Mouse (Mus musculus) forebrain, postnatal 0 days (tissue): ENCODE results near the gene Map4. TPM values are rescaled to one million over a fixed set of nuclear protein-coding genes. Genes with fewer than 3 reads are reported as not detected.

Source experiments
- ATAC-seq: fragments of 200-750 bp; cut with Nextera tagmentation; 2 replicates; pipeline ENCODE4 v1.8.0; 2017; ENCODE audit warnings: mild to moderate bottlenecking, moderate library complexity
- DNase-seq: peaks from one replicate; pipeline ENCODE4 v3.0.0-alpha.2; 2015
- H3K27ac ChIP-seq: fragments of 300-500 bp; sonication (generic); 2 replicates; pipeline ENCODE4 v1.5.1; 2014; ENCODE audit warnings: low read depth, mild to moderate bottlenecking, antibody characterized with exemption, low read length, moderate library complexity, mixed read lengths
- H3K27me3 ChIP-seq: fragments of 300-500 bp; sonication (generic); 2 replicates; pipeline ENCODE4 v1.6.1; 2014; ENCODE audit warnings: mild to moderate bottlenecking, low read length, mixed read lengths; ENCODE audit not compliant: insufficient read depth
- H3K36me3 ChIP-seq: fragments of 300-500 bp; sonication (generic); 2 replicates; pipeline ENCODE4 v1.6.1; 2014; ENCODE audit warnings: mild to moderate bottlenecking, moderate library complexity; ENCODE audit not compliant: insufficient read depth
- H3K4me1 ChIP-seq: fragments of 300-500 bp; sonication (generic); 2 replicates; pipeline ENCODE4 v1.6.1; 2014; ENCODE audit warnings: antibody characterized with exemption; ENCODE audit not compliant: insufficient read depth
- H3K4me2 ChIP-seq: fragments of 300-500 bp; sonication (generic); 2 replicates; pipeline ENCODE4 v1.6.1; 2014; ENCODE audit warnings: low read depth, mild to moderate bottlenecking, moderate library complexity
- H3K4me3 ChIP-seq: fragments of 300-500 bp; sonication (generic); 2 replicates; pipeline ENCODE4 v1.5.1; 2014; ENCODE audit warnings: low read depth, low read length, mixed read lengths
- H3K9ac ChIP-seq: fragments of 300-500 bp; sonication (generic); 2 replicates; pipeline ENCODE4 v1.6.1; 2014; ENCODE audit warnings: mild to moderate bottlenecking
- H3K9me3 ChIP-seq: fragments of 300-500 bp; sonication (generic); 2 replicates; pipeline ENCODE4 v1.6.1; 2016; ENCODE audit warnings: low read length
- CTCF ChIP-seq: sonication (generic); IDR thresholded peaks from 2 replicates; pipeline ENCODE4 v1.5.1; 2016; ENCODE audit warnings: antibody characterized with exemption, control low read depth, low read depth
- WGBS: fragments of 180-500 bp; shearing (Covaris S2); extraction: QIAGEN DNeasy Blood & Tissue Kit; methylation state at CpG from one replicate; pipeline ENCODE4 v1.1.7; 2014; 5-methylcytosine and 5-hydroxymethylcytosine counted together
- polyA plus RNA-seq: library from polyadenylated mRNA; unstranded; fragments of >200 nt; fragmentation: Nextera tagmentation; extraction: Ambion mirVana; gene quantifications from 2 replicates; pipeline ENCODE4 v1.2.1, GENCODE M21; 2015
- total RNA-seq: library from RNA; depleted of rRNA; stranded (reverse); fragments of >200 nt; gene quantifications from 2 replicates; pipeline ENCODE4 v1.2.3, GENCODE M21; 2014

Map4 gene
- total and polyA plus RNA-seq, 2 experiments from 2014 or later, result 201 to 237 TPM

DNA sequence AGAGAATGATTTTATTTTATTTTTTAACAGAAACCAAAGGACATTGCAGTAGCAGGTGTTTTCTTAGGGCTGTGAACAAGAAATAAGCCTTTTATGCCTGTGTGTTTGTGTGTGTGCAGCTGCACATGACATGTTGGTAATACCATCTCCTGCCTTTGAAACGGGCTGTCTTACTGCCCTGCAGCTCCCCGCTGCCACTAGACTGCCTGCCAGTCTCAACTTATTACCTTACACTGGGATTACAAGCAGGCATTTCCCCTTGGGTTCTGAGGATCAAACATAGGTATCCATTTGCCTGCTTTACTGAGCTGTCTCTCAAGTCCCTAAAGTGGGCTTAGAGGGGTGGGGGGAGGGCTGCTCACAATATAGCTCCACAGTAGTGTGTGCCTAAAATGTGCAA, 129.5 kb downstream of the Map4 start:
- no peak for DNase-seq
- 48% methylated on average over 2 of the region's 2 CpGs for WGBS
- H3K4me3 ChIP-seq, result no peak overlapping the region

DNA sequence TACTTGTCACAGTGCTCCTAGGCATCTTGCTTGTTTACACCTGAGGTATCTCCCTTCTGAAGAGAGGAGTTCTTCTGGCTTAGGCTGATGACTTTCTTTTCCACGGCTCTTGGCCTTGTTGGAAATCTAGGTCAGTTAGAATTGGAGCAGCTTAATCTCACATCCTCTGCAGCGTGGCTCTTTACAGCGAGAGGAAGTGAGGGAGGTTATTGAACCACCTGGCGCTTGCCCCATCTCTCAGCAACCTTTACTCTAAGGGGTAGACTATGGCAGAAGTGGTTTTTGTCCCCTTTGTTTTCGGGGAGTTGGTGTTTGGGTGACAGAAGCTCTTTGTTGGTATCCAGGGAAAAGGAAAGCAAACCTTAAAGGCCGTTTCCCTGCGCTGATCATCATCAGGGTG, 131.1 kb downstream of the Map4 start:
- Histone ChIP-seq H3K9me3 (no peaks in the 10 kb centered on the region), H3K27ac (no peak overlapping the region), H3K36me3 (peaks cover 16% of the 10 kb centered on the region; the same call in 1 of the 2 replicates), H3K9ac (no peak overlapping the region), H3K4me1 (no peaks in the 10 kb centered on the region), H3K4me3 (no peak overlapping the region), H3K27me3 (no peaks in the 10 kb centered on the region), H3K4me2 (no peak overlapping the region)
- DNase-seq, result no peak
- ATAC-seq, result no peak
- WGBS, result 83% methylated on average over 7 of the region's 7 CpGs
- TF ChIP-seq CTCF, result no peak

More for the DNA sequence above, 129.5 kb downstream of the Map4 start:
- no peaks in the 10 kb centered on the region for H3K4me1 ChIP-seq
- H3K9ac ChIP-seq, result no peak overlapping the region
- no peak overlapping the region for H3K27ac ChIP-seq
- no peak overlapping the region for H3K4me2 ChIP-seq
- H3K36me3 ChIP-seq, result 0 out of 2 replicates have a peak, but pooled peaks cover 8% of the 10 kb centered on the region
- no peak for ATAC-seq
- no peaks in the 10 kb centered on the region for H3K9me3 ChIP-seq
- H3K27me3 ChIP-seq, result no peaks in the 10 kb centered on the region
- TF ChIP-seq CTCF, result no peak

DNA sequence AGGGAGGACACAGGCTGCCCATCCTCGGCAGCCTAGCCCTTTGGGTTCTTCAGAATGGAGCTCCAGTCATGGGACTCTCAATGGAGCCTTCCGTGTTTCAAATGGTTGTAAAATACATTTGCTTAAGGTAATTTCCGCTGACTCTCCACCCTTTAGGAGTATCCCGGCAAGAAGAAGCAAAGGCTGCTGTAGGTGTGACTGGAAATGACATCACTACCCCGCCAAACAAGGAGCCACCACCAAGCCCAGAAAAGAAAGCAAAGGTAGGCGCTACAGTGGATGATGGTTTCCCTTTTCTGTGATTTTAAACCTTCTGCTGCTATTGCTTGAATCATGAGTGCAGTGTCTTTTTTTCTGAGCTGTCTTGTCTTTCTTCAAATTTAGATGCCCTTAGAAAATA, 131.6 kb downstream of the Map4 start:
- Histone ChIP-seq H3K36me3 (peaks cover 21% of the 10 kb centered on the region), H3K9me3 (no peaks in the 10 kb centered on the region), H3K9ac (no peak overlapping the region), H3K4me1 (no peaks in the 10 kb centered on the region), H3K27ac (no peak overlapping the region), H3K4me3 (no peak overlapping the region), H3K4me2 (no peak overlapping the region), H3K27me3 (no peaks in the 10 kb centered on the region)
- ATAC-seq (no peak), DNase-seq (no peak)
- WGBS, result 91% methylated on average over 6 of the region's 6 CpGs
- TF ChIP-seq CTCF, result no peak

DNA sequence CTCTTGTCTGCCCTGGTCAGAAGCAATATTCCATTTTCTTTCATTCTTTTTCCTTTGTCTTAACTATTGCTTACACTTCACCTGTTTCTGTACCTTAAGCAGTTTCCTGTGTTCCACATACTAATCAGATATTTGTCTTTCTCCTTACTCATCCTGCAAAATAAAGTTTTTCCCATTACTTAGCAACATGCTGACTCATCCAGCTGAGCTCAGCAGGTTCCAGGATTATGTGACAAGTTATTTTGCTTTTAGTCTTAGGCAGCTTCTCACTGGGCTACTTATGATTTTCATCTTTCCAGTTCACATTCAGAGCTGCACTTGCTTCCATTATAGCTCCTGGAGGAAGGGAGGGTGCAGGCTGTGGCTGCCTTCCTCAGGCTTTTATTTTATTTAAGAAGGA, 133.4 kb downstream of the Map4 start:
- TF ChIP-seq CTCF, result no peak
- ATAC-seq (no peak), DNase-seq (no peak)
- H3K27ac ChIP-seq, result no peak overlapping the region
- no peaks in the 10 kb centered on the region for H3K4me1 ChIP-seq
- no peak overlapping the region for H3K4me2 ChIP-seq
- peaks cover 39% of the 10 kb centered on the region for H3K36me3 ChIP-seq
- H3K9me3 ChIP-seq, result no peaks in the 10 kb centered on the region
- H3K4me3 ChIP-seq, result no peak overlapping the region
- H3K27me3 ChIP-seq, result no peaks in the 10 kb centered on the region
- no peak overlapping the region for H3K9ac ChIP-seq

DNA sequence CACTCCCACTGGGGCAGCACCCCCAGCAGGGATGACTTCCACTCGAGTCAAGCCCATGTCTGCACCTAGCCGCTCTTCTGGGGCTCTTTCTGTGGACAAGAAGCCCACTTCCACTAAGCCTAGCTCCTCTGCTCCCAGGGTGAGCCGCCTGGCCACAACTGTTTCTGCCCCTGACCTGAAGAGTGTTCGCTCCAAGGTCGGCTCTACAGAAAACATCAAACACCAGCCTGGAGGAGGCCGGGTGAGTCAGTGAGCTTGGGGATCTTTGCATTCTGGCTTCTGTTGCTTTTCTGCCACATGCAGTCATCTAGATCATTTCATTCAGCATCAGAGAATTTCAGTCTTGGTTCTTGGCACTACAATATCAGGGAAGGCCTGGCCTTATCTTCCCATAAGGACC, 137.5 kb downstream of the Map4 start:
- Histone ChIP-seq H3K27ac (no peak overlapping the region), H3K9ac (no peak overlapping the region), H3K27me3 (no peaks in the 10 kb centered on the region), H3K36me3 (peaks cover 71% of the 10 kb centered on the region), H3K4me2 (no peak overlapping the region), H3K4me3 (no peak overlapping the region), H3K4me1 (no peaks in the 10 kb centered on the region), H3K9me3 (no peaks in the 10 kb centered on the region)
- ATAC-seq (no peak), DNase-seq (no peak)
- 95% methylated on average over 6 of the region's 6 CpGs for WGBS
- no peak for TF ChIP-seq CTCF

DNA sequence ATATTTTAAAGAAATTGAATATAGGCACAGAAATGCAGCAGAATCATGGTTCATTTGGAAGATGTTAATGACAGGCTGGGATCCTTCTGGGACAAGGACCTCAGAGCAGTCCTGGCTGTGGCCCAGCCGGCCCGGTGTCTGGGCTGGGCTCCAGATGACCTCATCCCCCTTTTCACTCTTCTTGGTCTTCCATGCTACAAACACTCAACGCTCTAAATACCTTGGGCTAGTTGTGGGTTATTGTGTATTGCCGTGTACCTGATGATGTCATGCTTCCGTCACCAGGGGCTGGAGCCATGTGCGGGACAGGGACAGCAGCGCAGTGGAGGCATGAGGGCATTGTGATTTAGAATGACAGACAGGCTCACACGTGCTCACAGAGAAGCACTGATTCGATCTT, 139.1 kb downstream of the Map4 start:
- H3K4me2 ChIP-seq, result no peak overlapping the region
- no peak for ATAC-seq
- DNase-seq, result peak; percentile 19
- TF ChIP-seq CTCF, result no peak
- peaks cover 81% of the 10 kb centered on the region for H3K36me3 ChIP-seq
- H3K27me3 ChIP-seq, result no peaks in the 10 kb centered on the region
- 28% methylated on average over 9 of the region's 9 CpGs for WGBS
- 0 out of 2 replicates have a peak overlapping the region, but pooled peaks have one; percentile 9 for H3K27ac ChIP-seq
- H3K4me3 ChIP-seq, result no peak overlapping the region
- 0 out of 2 replicates have a peak overlapping the region, but pooled peaks have one; percentile 2 for H3K9ac ChIP-seq
- H3K9me3 ChIP-seq, result no peaks in the 10 kb centered on the region
- H3K4me1 ChIP-seq, result no peaks in the 10 kb centered on the region

DNA sequence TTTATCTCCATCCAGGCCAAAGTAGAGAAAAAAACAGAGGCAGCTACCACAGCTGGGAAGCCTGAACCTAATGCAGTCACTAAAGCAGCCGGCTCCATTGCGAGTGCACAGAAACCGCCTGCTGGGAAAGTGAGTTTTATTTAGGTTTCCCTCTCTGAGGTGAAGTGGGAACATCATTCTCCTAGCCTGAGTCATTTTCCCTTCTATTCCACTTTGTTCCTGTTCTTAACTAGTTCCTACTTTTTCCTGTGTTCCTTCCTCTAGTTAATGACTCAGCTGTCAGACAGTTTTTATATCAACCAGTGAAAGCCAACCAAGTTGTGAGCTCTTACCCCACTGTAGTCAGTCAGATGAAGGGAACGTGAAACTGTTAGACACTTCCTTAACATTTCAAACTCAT, 139.8 kb downstream of the Map4 start:
- Histone ChIP-seq H3K9me3 (no peaks in the 10 kb centered on the region), H3K36me3 (peaks cover 79% of the 10 kb centered on the region), H3K27me3 (no peaks in the 10 kb centered on the region), H3K4me2 (no peak overlapping the region), H3K4me1 (no peaks in the 10 kb centered on the region), H3K27ac (0 out of 2 replicates have a peak overlapping the region, but pooled peaks have one; percentile 51), H3K9ac (no peak overlapping the region), H3K4me3 (no peak overlapping the region)
- ATAC-seq (no peak), DNase-seq (no peak)
- WGBS, result 81% methylated on average over 4 of the region's 4 CpGs
- no peak for TF ChIP-seq CTCF
